Mouse (Mus musculus): ENCODE results near the gene Dlg4. TPM values are rescaled to one million over a fixed set of nuclear protein-coding genes. Genes with fewer than 3 reads are reported as not detected.

Dlg4 gene
- 214 and 230 TPM in 2 replicates for total RNA-seq (2014; rRNA removed)
- 12.1 and 14.3 TPM in 2 replicates for polyA plus RNA-seq (2015; fragmentation: Nextera tagmentation; extraction: Ambion mirVana)

DNA sequence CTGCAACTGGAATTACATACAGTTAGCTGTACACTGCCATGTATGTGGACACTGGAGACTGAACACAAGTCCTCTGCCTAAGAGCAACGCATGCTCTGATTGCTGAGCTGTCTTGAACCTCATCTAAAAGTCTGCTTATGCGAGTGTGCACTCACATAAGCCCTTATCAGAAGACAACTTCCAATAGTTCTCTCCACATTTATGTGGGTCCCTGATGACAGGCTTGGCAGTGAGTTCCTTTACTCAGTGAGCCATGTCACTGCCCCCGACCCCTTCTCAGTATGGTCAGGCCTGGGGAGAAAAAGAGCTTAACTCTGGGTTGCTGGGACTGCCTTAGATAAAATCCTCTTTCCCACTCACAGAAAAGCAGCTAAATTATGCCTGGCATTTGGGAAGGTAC lies at the start of gene Dlg4:
Gene Dlg4 (plus strand): TSS at position 274 of the 400 bp plus-strand sequence.
- Histone ChIP-seq H3K27me3 (ENCODE audit: insufficient read depth, low read length) (no peaks in the 10 kb centered on the region), H3K4me2 (ENCODE audit: low read depth) (peak within 1 kb of the TSS; percentile 80), H3K36me3 (ENCODE audit: insufficient read depth) (peaks cover 18% of the 10 kb centered on the region), H3K4me1 (ENCODE audit: insufficient read depth) (peaks cover 26% of the 10 kb centered on the region), H3K27ac (ENCODE audit: low read depth, low read length) (peak within 1 kb of the TSS; percentile 96), H3K4me3 (ENCODE audit: low read depth, low read length) (peak within 1 kb of the TSS; percentile 84), H3K9me3 (ENCODE audit: low read length) (no peaks in the 10 kb centered on the region), H3K9ac (peak within 1 kb of the TSS; percentile 88)
- no peak for TF ChIP-seq CTCF (IDR thresholded peaks at IDR 0.05; ENCODE audit: low read depth)
- no peak for ATAC-seq
- DNase-seq: no peak
- WGBS: 60% methylated on average over 3 of the region's 3 CpGs

DNA sequence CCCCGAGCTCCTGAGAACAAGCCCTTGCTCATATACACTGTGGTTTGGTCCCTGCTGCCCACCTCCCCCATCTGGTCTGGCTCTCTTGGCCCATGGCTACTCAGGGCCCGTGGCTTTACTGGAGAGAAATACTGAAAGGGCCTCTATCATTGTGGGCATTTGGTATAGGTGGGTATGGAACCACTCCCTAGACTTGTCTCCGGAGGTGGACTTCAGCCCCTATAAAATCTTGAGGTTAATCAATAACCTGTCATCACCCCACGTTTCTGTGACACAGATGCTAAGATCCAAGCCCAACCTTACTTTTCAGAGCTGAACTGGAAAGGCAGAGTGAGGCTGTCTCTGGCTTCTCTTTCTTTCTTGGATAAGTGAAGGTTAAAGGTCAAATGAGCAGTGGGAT lies 47.9 kb upstream of the Dlg4 start:
- Histone ChIP-seq H3K4me3 (ENCODE audit: low read depth, low read length) (no peak overlapping the region), H3K4me2 (ENCODE audit: low read depth) (no peak overlapping the region), H3K9me3 (ENCODE audit: low read length) (no peaks in the 10 kb centered on the region), H3K27ac (ENCODE audit: low read depth, low read length) (no peak overlapping the region), H3K27me3 (ENCODE audit: insufficient read depth, low read length) (peaks cover 35% of the 10 kb centered on the region), H3K4me1 (ENCODE audit: insufficient read depth) (0 out of 2 replicates have a peak, but pooled peaks cover 3% of the 10 kb centered on the region), H3K9ac (no peak overlapping the region), H3K36me3 (ENCODE audit: insufficient read depth) (peaks cover 49% of the 10 kb centered on the region)
- no peak for ATAC-seq
- 92% methylated on average over 4 of the region's 4 CpGs for WGBS
- TF ChIP-seq CTCF (IDR thresholded peaks at IDR 0.05; ENCODE audit: low read depth): no peak
- no peak for DNase-seq

DNA sequence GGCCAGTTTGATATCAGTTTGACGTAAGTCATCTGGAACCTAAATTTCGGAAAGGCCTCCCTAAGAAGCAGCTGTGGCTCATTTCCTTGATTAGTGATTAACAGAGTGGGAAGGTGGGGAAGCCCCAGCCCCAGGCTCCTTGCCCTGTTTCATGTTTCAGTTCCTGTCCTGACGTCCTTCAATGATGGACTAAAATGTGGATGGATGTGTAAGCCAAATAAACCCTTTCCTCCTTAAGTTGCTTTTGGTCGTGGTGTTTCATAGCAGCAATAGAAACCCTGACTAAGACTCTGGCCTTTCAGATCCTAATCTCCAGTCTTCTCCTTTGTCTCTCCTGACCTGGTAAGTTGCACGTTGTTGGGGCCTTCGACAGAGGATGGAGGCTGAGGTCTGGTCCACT lies 46.5 kb upstream of the Dlg4 start:
- Histone ChIP-seq H3K36me3 (ENCODE audit: insufficient read depth) (peaks cover 64% of the 10 kb centered on the region), H3K9me3 (ENCODE audit: low read length) (no peaks in the 10 kb centered on the region), H3K4me1 (ENCODE audit: insufficient read depth) (0 out of 2 replicates have a peak, but pooled peaks cover 3% of the 10 kb centered on the region), H3K9ac (no peak overlapping the region), H3K4me3 (ENCODE audit: low read depth, low read length) (no peak overlapping the region), H3K27me3 (ENCODE audit: insufficient read depth, low read length) (peaks cover 23% of the 10 kb centered on the region), H3K27ac (ENCODE audit: low read depth, low read length) (no peak overlapping the region), H3K4me2 (ENCODE audit: low read depth) (no peak overlapping the region)
- DNase-seq (no peak), ATAC-seq (no peak)
- 90% methylated on average over 6 of the region's 6 CpGs for WGBS
- no peak for TF ChIP-seq CTCF (IDR thresholded peaks at IDR 0.05; ENCODE audit: low read depth)

DNA sequence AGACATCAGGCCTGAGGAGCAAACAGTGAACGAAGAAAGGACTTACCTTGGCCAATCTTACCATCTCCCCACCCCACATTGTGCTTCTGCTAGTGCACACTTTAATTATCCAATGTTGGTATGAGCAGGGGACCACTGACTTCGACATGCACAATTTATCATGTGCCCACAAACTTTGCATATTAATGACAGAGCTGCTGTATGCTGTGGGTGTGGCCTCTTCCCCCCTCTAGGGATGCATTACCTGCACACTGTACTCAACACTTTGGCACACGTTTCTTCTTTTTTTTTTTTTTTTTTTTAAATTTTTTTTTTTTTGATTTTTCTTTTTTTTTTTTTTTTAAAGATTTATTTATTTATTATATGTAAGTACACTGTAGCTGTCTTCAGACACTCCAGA lies 46.0 kb upstream of the Dlg4 start:
- ATAC-seq: no peak
- DNase-seq: no peak
- H3K27me3 ChIP-seq (ENCODE audit: insufficient read depth, low read length): peaks cover 18% of the 10 kb centered on the region; the same call in 1 of the 2 replicates
- H3K9me3 ChIP-seq (ENCODE audit: low read length): no peaks in the 10 kb centered on the region
- TF ChIP-seq CTCF (IDR thresholded peaks at IDR 0.05; ENCODE audit: low read depth): no peak
- no peak overlapping the region for H3K4me2 ChIP-seq (ENCODE audit: low read depth)
- H3K27ac ChIP-seq (ENCODE audit: low read depth, low read length): no peak overlapping the region
- H3K4me1 ChIP-seq (ENCODE audit: insufficient read depth): 0 out of 2 replicates have a peak, but pooled peaks cover 3% of the 10 kb centered on the region
- 84% methylated on average over 3 of the region's 3 CpGs for WGBS
- H3K36me3 ChIP-seq (ENCODE audit: insufficient read depth): peaks cover 68% of the 10 kb centered on the region
- no peak overlapping the region for H3K4me3 ChIP-seq (ENCODE audit: low read depth, low read length)
- no peak overlapping the region for H3K9ac ChIP-seq

DNA sequence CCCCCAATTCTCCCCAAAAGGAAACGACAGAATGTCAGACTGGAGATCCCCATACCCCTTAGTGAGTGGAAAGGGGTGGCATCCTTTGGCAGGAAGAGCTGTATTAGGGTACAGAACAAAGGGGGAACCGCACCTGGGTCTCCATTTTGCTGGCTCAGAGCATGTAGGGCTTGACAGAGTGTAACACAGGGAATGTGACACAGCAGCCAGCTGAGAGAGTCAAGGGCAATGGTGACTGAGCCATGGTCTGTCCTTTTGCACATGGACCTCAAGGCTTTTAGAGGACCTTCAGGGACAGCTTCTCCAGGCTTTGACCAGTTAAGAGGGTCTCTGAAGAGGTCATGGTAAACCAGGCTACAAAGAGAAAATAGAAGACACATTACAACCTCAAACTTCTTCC lies 41.8 kb upstream of the Dlg4 start:
- Histone ChIP-seq H3K9me3 (ENCODE audit: low read length) (no peaks in the 10 kb centered on the region), H3K27me3 (ENCODE audit: insufficient read depth, low read length) (no peaks in the 10 kb centered on the region), H3K4me3 (ENCODE audit: low read depth, low read length) (no peak overlapping the region), H3K4me1 (ENCODE audit: insufficient read depth) (peaks cover 3% of the 10 kb centered on the region; the same call in 1 of the 2 replicates), H3K36me3 (ENCODE audit: insufficient read depth) (peaks cover 60% of the 10 kb centered on the region), H3K9ac (no peak overlapping the region), H3K27ac (ENCODE audit: low read depth, low read length) (no peak overlapping the region), H3K4me2 (ENCODE audit: low read depth) (no peak overlapping the region)
- ATAC-seq (no peak), DNase-seq (no peak)
- WGBS: 96% methylated on average over 2 of the region's 2 CpGs
- no peak for TF ChIP-seq CTCF (IDR thresholded peaks at IDR 0.05; ENCODE audit: low read depth)

DNA sequence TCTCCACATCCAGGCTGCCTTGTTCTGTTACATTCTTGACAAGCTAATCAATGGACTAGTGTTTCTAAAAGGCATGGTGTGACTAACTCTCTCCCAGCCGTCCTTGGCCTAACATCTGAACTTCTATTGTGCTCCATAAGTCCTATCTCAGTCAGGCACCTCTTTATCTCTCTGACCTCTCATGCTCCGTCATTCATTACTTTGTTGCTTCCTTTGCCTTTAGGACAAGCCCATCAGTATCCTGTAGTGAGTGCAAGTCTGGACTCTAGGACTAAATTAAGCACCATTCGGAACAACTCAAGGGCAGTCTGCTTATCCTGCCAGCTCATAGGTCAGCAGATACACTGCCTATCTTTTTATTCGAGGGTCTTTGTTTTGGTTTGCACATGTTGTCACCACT lies 40.5 kb upstream of the Dlg4 start:
- Histone ChIP-seq H3K27ac (ENCODE audit: low read depth, low read length) (no peak overlapping the region), H3K9me3 (ENCODE audit: low read length) (no peaks in the 10 kb centered on the region), H3K4me3 (ENCODE audit: low read depth, low read length) (no peak overlapping the region), H3K4me2 (ENCODE audit: low read depth) (no peak overlapping the region), H3K4me1 (ENCODE audit: insufficient read depth) (peaks cover 3% of the 10 kb centered on the region; the same call in 1 of the 2 replicates), H3K9ac (no peak overlapping the region), H3K36me3 (ENCODE audit: insufficient read depth) (peaks cover 52% of the 10 kb centered on the region), H3K27me3 (ENCODE audit: insufficient read depth, low read length) (no peaks in the 10 kb centered on the region)
- no peak for TF ChIP-seq CTCF (IDR thresholded peaks at IDR 0.05; ENCODE audit: low read depth)
- ATAC-seq (no peak), DNase-seq (no peak)
- WGBS: 90% methylated on average over 4 of the region's 4 CpGs

DNA sequence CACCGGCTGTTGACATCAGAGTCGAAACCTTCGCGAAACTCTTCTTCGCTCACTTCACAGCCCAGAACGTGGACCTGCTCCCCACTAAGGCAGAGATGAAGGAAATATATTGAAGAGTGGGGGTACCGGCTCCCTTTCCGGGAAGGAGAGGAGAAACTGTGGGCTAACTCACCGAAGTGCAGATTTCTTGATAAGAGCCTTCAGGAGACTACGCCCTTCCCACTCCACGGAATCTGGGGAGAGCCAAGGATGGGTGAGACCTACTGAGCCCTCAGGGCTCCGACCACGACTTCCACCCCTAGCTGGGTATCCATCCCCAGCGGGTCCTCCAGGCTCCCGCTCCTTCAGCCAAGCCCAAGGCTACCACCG lies 36.9 kb upstream of the Dlg4 start:
- H3K4me2 ChIP-seq (ENCODE audit: low read depth): peak overlapping the region; percentile 89
- H3K27me3 ChIP-seq (ENCODE audit: insufficient read depth, low read length): no peaks in the 10 kb centered on the region
- peak overlapping the region; percentile 99 for H3K27ac ChIP-seq (ENCODE audit: low read depth, low read length)
- ATAC-seq (no peak), DNase-seq (no peak)
- H3K9ac ChIP-seq: peak overlapping the region; percentile 95
- peaks cover 14% of the 10 kb centered on the region for H3K4me1 ChIP-seq (ENCODE audit: insufficient read depth)
- WGBS: 3% methylated on average over 16 of the region's 16 CpGs
- no peak for TF ChIP-seq CTCF (IDR thresholded peaks at IDR 0.05; ENCODE audit: low read depth)
- peaks cover 32% of the 10 kb centered on the region for H3K36me3 ChIP-seq (ENCODE audit: insufficient read depth)
- peak overlapping the region; percentile 89 for H3K4me3 ChIP-seq (ENCODE audit: low read depth, low read length)
- no peaks in the 10 kb centered on the region for H3K9me3 ChIP-seq (ENCODE audit: low read length)

Data from forebrain, postnatal 0 days (tissue).